Mouse (Mus musculus) adrenal gland, postnatal 36 days (tissue): ENCODE data around the gene Cd164l2. TPM values are rescaled to one million over a fixed set of nuclear protein-coding genes. Genes with fewer than 3 reads are reported as not detected.

Experiments
- DNase-seq, 2 experiments: peaks; one replicate each; pipeline ENCODE4 v3.0.0; 2021; ENCODE audit warnings: mixed read lengths in 1 of 2
- long read RNA-seq, 2 experiments: library from polyadenylated mRNA; stranded (forward); transcript quantifications; one replicate each; pipeline ENCODE4 v2.0.0; 2021; ENCODE audit warnings: borderline sequencing depth in 2 of 2
- total RNA-seq, 2 experiments: library from RNA; stranded (reverse); gene quantifications; 2 replicates each; pipeline ENCODE4 v1.2.3; 2021

The Cd164l2 gene
- total RNA-seq, result 1 to 10 TPM in 1 of 2 experiments, under 1 TPM in 1; 0.79 to 1.1 TPM
- long read RNA-seq, experiment 1, partial matches to known transcripts, result 2 of 3 reads
- long read RNA-seq, experiment 1, other reads (novel, unspliced or antisense), result 1 of 3 reads
- long read RNA-seq, experiment 2, partial matches to known transcripts, result 0 of 3 reads
- long read RNA-seq, experiment 2, other reads (novel, unspliced or antisense), result 2 of 3 reads

DNA sequence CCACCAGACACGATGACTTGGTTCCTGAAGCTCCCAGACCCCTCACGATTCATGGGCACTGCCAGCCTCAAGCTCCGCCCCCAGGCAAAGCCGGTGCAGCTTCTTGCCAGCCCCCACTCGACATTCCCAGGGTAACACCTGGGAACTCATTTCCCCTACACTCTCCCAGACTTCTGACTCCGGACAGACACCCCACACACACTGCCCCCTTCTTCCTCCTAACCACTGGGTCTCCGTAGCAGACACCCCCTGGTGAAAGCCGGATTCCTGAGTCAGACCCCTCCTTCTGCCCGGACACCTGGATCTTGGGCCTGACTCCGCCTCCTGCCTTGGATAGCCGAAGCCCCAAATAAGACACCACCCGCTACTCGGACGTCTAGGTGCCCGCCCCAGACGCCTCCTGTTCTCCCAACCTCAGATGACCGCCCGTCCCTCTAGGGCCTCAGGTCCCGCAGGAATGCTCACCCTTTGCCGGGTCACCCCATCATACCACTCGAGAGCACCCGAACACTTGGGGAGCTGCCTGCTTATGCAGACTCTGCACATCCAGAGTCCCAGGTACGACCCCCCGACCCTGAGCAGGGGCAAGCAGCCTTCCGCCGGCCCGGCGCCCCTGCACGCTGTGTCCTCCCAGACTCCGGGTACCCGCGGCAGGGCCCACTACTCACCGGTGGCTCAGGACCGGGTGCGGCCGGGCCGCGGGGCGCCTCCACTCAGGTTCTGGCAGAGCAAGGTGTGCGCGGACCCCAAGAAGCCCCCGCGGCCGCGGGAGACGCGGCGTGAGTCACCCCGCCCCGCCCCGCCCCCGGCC, at the start of gene Cd164l2, which contains the start of gene Gpr3:
Gene Cd164l2 (plus strand): TSS at position 381 of the 811 bp plus-strand sequence.
Gene Gpr3 (minus strand): TSS at position 786 of the 811 bp plus-strand sequence.
- no peak for DNase-seq

DNA sequence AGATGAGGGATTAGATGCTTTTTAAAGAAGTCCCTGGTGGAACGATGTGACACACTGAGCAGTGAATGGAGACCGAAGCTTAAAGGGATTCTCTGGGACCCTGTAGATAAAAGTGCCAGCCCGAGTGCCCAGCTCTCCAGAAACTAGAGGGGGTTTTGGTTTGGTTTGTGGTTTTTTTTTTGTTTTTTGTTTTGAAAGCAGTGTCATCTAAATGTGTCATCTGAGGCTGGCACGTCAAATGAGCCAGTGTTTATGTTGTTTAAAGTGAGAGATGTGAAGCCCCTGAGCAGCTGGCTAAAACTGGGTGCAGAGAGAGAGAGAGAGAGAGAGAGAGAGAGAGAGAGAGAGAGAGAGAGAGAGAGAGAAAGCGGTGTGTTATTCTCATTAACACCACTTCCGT, 49.7 kb upstream of the Cd164l2 start:
- DNase-seq, result no peak

DNA sequence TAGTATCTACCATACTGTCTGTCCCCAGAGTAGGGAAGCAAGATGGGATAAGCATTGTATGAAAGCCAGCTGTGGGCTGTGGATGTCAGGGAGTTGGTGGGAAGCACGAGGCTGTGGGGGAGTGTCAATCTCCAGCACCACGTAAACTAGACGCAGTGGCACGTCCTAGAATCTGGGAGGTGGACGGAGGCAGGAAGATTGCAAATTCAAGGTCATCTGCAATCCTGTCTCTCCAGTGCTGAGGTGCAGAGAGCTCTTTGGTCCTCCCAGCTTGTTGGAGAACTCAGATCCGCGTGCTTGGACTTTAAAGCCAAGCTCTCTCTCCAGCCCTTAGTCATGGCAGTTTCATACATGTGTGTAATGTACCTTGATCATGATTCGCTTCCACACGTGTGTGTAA, 45.2 kb upstream of the Cd164l2 start:
- DNase-seq, result no peak

DNA sequence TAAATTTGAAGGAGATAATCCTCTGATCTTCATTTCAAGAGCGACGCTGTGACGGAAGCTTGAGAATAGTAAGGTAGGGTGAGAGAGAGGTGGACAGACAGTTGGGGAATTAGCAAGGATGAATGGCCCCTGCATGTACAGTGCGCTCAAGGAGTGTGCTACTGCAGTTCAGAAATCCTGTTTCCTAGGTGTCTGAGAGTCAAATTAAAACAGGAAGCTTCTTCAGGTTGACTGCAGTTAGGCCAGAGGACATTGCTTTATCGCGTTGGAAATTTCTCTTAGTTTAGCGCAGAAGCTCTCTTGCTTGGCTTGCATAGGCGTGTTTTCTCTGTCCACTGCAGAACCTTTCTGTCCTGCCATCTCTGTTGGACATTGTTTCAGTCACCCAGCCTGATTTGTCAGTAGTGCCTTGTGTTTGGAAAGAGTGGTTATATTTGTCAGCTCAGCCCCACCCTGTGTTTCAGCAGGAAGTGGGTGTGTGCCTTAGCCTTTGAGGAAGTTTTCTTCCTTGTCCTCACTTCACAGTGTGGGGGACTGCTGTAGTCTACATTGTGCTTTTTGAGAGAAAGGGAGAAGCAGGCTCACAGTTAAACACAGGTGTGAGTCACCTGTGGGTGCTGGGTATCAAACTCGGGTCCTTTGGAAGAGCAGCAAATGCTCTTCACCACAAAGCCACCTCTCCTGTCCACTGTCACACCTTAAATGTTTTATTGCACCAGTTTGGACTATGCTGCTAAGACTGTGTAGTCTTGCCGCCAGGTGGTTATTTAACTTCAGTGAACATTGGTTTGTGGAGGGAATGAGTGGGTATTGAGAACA, 42.5 kb upstream of the Cd164l2 start:
- DNase-seq, result no peak

DNA sequence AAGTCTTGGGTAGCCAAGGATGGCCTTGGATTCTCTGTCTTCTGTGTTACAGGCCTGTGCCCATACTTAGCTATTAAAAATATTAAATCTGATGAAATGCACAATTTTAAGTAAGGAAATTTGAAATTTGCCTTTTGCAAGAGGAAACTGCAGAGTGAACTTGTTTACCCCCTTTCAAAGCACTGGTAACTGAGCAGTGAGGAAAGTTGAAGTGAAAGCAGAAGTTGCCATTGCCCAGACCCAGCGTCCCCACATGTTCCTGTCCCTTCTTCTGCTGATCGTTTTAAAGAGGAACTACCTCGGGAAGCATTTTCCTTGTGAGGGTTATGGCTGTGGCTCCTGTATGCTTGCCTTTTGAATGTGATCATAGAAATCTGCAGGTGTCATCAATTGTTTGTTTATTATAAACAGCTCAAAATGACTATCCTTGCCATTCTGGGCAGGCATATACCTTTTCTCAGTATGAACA, 41.8 kb upstream of the Cd164l2 start:
- DNase-seq, result no peak

DNA sequence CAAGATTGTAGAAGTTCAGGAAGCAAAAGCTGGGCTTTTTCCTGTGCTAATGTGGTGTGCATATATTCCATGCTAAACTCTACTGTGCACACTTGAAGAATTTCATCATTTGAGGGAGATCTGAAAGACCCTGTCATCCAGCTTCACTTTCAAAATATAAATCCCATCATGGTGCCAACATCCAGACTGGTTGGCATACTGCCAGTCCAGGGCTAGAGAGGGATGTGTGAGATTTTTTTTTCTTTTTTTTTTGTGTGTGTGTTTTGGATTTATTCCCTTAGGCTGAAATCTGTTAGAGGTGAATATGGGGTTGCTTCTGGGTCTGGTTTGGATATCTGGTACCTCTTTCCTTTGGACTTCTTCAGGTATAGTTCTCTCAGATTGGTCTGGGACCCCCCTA, 41.3 kb upstream of the Cd164l2 start:
- DNase-seq, result no peak

DNA sequence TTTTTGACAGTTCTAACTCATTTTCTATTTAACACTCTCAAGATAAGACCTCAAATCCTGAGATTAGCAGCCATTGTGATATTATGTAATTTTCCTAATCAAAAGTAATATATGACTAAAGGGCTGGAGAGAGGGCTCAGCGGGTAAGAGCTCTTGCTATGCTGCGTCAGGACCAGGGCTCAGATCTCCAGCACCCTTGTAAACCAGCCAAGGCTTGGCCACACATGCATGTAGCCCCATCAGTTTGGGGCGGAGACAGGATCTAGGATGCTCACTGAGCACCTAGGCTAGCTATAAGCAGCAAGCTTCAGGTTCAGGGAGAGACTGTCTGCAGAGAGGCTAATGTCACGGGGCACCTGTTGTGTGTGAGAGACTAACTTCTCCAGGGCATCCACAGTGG, 39.5 kb upstream of the Cd164l2 start:
- no peak for DNase-seq

DNA sequence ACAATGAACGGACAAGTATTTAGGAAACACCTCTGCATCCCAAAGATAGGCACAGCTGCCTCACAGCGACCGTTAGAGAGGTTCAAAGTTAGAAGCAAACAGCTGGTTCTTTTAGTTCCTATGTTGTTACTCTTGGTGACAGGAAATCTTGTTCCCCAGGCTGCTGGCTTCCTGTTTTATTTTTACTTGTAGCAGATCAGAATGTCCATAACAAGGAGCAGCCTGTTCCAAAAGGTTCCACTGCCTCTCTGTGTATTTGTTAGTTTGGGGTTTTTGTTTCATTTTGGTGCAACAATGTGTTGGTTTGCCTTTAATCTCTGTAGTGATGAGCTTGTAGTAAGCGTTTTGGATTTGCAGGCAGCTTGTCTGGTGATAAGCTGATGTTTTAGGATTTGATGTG, 37.6 kb upstream of the Cd164l2 start:
- DNase-seq, result no peak

DNA sequence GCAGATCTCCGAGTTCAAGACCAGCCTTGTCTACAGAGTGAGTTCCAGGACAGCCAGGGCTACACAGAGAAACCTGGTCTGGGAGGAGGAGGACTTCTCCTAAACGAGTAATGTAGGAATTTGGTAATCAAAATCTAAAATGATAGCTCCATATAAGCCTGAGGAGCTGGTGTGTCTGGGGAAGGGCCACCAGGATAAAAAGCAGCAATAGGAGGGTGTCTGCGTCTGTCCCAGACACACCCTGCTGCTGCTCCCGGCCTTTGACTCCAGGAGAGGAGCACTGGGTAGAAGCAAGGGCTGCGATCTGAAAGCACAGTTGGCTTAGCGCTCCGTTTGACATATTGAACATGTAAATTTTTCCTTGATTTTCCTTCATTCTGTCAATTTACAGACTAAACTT, 36.7 kb upstream of the Cd164l2 start:
- no peak for DNase-seq

DNA sequence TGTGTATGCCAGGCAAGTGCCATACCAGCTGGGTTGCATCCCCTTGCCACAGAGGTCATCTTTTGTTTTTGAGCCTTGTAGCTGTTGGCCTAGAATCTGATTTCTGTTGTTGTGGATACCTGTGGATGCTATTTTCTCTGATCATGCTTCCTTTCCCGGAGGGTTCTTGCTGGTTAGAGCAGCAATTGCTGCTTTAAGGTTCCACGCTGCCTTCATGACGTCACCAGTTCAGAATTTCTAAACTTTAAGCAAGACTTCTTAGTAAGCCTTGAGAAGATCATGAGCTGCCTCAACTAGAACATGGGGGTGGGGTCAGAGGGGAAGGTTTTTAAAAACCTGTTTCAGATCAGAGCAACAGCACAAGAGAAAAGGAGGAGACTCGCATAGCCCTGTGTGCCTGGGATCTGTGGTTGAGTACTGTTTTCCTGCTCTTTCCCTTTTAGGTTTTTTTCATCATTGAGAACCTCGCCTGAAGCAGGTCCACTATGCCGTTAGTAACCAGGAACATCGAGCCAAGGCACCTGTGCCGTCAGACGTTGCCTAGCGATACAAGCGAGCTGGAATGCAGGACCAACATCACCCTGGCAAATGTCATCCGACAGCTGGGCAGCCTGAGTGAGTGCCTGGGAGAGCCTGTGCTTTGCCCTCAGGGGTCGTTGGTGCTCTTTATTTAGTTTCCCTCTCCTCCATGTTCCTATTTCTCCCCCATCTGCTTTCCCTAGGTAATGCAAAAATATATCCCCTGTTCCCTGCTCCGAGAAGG, 35.8 kb upstream of the Cd164l2 start:
- DNase-seq, result no peak

DNA sequence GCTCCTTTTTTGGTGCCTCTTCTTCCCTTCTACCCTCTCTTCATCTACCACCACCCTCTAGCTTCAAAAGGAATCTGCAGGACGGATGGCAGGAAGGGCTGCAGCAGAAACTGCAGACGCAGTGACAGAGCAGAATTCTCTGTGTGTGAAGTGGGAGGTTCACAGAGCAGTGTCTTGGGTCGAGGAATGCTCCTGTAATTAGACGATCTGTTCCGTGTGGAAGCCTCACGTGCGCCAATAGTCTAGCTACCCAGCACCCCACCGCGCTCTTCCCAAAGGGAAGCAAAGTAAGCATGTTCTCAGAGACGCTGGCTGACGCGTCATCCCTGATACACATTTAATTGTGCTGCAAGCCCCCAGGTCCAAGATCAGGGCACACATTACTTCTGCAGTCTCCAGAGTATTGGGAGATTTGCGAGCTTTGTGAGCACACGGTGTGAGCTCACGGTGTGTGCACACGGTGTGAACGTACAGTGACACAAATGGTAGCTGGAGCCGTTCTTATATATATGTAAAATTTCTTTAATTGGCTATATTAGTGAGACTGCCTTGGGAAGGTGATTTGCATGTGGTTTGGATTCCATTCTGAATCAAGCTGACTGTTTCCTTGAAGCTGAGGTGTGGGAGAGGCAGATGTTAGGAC, 35.0 kb upstream of the Cd164l2 start:
- DNase-seq, result no peak

DNA sequence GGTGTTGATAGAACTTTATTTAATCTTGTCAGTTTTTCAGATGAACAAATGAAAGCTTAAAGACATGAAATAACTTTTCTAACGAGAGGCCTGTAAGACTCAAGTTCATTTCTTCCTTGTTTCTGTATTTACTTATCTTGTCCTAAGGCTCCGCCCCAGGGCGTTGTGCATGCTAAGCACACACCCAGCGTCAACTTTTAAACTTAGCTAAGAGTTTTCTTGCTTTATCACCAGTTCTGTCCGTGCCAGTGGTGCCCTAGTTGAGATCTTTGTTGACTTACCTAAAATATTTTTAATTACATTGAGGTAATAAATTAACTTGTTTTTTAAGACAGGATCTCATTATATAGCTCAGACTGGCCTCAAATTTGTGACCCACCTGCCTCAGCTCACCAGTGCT, 33.6 kb upstream of the Cd164l2 start:
- no peak for DNase-seq

DNA sequence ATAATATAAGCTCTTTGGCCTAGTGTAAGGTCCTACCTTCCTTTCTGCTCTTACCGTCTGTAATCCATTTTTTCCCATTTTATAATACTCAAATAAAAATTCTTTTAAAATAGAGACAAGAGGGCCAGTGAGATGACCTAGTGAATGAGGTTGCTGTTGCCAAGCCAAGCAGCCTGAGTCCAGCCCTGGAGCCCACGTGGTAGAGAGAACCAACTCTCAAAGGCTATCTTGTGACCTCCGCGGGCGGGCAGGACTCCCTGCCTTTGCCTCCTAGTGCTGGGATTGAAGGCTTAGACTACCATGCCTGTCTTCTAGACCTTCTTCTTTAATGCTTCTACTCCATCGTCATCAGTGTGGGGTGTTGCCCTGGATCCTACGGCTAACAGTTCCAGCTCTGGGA, 32.7 kb upstream of the Cd164l2 start:
- DNase-seq, result no peak

DNA sequence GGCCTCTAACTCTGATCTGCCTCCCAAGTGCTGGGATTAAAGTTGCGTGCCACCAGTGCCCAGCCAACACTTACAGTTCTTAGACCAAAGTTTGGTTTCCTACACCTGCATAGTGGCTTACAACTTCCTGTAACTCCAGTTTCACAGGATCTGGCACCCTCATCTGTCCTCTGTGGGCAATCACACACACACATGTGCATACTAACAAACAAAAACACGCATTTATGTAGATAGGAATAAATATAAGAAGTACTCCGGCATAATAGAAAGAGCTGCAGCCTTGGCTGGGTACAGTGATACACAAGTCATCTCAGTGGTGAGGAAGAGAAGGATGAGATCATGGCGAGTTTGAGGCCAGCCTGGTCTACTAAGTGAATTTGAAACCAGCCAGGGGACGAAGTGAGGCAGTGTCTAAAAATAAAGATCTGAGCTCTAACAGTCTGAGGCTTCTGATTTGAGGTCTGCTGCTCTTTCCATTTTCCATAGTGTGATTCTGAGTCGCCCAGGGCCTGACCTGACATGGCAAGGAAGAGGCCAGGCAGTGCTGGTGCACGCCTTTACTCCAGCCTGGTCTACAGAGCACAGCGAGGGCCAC, 29.4 kb upstream of the Cd164l2 start:
- DNase-seq, result no peak

DNA sequence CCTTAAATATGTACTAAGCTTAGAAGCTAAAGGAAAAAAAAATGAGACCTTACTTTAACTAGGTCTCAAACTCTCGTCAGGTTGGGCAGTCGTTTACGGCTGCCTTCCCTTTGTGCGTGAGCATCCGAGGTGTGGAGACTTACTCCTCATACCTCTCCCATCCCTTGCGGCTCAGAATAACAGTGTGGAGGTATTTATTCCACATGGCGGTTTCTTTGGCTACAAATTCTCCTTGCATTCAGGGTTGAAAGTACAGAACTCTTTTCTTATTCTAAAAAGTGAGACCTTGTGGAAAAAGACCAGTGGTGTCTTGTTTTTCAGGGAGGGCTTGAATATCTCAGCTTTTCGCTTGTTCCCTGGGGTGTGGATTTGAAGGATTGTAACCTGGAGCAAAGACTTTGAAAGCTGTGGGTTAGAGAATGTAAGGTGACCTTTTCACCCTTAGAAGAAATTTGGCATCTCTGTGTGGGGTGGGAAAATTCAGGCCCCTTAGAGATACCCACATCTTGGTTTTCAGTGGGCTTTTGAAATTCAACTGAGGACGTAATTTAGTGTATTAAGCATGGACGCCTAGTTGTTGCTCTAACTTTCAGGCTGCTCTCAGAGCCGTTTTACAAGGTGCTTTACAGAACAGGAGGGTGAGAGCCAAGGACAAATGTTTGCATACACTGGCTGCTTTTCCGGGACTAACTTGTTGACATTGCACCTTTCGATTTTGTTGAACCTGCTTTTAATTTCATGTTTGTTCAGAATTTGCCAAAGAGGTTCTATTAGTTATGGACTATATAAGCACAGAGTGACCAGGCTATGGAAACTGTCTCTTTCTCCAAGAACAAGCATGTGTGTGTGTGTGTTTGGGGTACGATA, 27.7 kb upstream of the Cd164l2 start:
- DNase-seq, result no peak

DNA sequence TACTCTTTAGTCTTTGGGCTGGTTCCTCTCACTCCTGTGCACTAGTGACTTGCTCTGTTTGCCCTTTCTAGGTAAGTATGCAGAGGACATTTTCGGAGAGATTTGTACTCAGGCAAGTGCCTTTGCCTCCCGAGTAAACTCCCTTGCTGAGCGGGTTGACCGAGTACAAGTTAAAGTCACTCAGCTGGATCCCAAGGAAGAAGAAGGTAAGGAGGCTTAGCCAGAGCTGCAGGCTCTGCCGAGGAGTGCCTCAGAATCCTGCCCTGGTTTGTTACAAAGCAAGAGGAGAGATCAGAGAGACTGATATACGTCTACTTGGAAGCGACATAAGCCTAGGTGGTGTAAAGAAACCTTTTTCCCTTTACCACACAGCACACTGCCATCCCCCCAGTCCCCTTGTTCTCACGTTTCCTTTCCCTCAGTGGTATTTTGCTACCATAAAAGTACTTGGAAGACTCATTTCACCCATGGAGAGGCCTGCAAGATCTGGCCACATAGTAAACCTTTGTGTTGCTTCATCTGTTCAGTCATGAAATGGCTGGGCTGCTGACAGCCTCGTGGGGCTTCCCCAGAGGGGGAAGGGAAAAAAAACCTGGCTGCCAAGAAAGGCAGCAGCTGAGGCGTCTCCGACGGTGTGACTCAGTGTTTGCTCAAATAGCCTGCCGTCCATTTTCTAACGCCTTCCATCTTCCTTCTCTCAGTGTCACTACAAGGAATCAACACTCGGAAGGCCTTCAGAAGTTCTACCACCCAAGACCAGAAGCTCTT, 26.8 kb upstream of the Cd164l2 start:
- DNase-seq, result peak in 1 of 2 experiments; percentile 59

DNA sequence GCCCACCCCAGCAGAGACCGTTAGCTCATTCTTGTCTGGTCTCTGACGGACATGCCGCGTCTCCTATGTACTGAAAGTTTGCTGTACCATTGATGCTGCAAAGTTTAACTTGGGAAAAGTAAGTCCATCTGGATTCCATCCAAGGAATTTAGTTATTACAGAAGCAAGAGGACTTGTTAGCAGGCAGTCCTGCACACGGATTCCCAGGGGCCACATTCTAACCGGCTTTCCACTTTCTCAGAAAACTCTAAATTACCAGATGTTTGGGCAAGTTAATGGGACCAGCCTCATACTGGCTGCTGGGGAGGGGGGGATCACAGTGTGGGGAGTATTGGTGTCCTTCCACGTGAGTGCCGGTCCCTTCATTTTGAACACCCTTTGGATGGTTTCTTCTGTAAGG, 26.0 kb upstream of the Cd164l2 start:
- no peak for DNase-seq

DNA sequence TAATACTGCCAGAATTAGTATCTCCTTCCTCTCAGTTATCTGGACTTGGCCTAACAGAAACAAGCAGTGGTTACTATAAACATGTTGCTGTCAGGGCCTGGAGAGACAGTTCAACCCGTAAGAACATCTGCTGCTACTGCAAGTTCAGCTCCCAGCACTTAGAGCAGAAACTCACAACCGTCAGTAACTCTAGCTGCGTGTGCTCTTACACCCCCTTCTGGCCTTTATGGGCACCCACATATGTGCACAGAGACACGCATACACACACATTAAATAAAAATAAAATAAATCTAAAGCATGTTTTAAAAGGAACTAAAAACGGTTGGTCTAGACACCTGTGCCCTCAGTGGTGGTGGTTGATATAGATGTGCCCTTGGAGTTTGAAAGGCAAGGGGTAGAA, 25.1 kb upstream of the Cd164l2 start:
- DNase-seq, result no peak

DNA sequence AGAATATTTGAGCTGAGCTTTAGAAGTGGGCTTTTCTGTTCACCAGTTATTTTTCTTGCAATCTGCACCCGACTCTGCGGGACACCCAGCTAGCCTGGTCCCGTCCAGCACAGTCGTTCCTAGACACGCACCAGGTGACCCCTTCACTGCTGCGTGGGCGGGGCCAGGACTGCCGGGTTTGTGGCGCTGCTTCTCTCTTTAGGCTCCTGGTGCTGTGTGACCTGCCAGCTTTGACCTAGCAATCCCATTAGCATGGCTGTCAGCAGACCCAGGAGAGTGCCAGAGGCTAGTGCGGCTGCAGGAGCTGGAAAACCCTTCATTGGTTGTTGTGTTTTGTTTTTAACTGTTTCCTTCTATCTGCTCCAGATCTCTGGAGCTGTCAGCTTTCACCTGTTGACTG, 22.5 kb upstream of the Cd164l2 start:
- no peak for DNase-seq
